Mouse (Mus musculus): ENCODE measurements at regions not wholly inside any gene's neighbourhood (a gene's known extent, or its start where the extent isn't known, plus 50 kb on each side); places are given as distances from the start of the nearest gene placed in this dataset. TPM values are rescaled to one million over a fixed set of nuclear protein-coding genes. Genes with fewer than 3 reads are reported as not detected.

Small RNAs in the stretch of these regions (microRNA-seq; reads per million reads assigned to microRNA genes)
- not detected for gene Mir8099-2
